In the genomic region with DNA sequence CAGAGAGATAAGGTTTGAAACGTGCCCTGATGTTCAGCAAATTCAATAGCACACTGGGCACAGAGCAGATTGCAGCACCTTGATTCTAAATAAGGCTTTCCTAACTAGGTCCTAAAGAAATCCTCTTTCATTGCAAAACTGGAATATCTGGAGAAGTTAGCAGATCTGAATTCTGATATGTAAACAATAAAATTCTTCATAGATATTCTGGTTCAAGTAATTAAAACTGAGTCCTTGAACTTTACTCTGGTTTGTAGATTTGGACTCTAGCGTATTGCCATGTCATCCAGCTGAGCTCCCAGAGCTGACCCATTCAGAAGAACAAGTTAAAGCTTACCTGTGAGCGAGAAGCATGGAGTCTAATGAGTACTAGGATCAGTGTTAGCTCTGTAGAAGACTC, we compare ENCODE assay signal across 20 mouse cellular contexts.
A peak's percentile ranks its signal among the peaks of the same experiment; 100 is the strongest.
DNase-seq lines count a peak whose midpoint lies in the region; ATAC-seq and TF ChIP-seq lines count a peak whose summit lies in the region.
"Had no signal": no experiment of that assay in that cellular context is flagged by ENCODE, and none has a peak within 500 bp of the region (broad histone marks: within the 10 kb centered on the region; RNA-seq: fewer than 3 reads in every experiment).

No protein-coding gene starts in this region.

- H3K9me3 ChIP-seq in liver, embryonic 16.5 days (replicated peaks; ENCODE audit: control insufficient read depth, low read length), result no peaks in the 10 kb centered on the region
- H3K9me3 ChIP-seq in liver, embryonic 11.5 days (ENCODE audit: control insufficient read depth, low read length), result no peaks in the 10 kb centered on the region
- no peaks in the 10 kb centered on the region for H3K9me3 ChIP-seq in lung, embryonic 15.5 days
- H3K9me3 ChIP-seq in lung, postnatal 0 days (ENCODE audit: low read length), result no peaks in the 10 kb centered on the region
- H3K9me3 ChIP-seq in stomach, postnatal 0 days (ENCODE audit: control insufficient read depth, low read length), result no peaks in the 10 kb centered on the region
- H3K9me3 ChIP-seq: embryonic facial prominence, embryonic 10.5 days; embryonic facial prominence, embryonic 12.5 days; forebrain, embryonic 13.5 days; forebrain, embryonic 15.5 days had no signal

- TF ChIP-seq EP300 in lung, postnatal 0 days (IDR thresholded peaks at IDR 0.05), result no peak
- no peak for TF ChIP-seq EP300 in stomach, postnatal 0 days (optimal IDR thresholded peaks at IDR 0.05)

- no peaks in the 10 kb centered on the region for H3K27me3 ChIP-seq in liver, embryonic 16.5 days (ENCODE audit: control insufficient read depth, insufficient read depth, low read depth, low read length)
- no peaks in the 10 kb centered on the region for H3K27me3 ChIP-seq in liver, embryonic 11.5 days (replicated peaks; ENCODE audit: control insufficient read depth, insufficient read depth, low read length)
- H3K27me3 ChIP-seq in lung, embryonic 15.5 days, result no peaks in the 10 kb centered on the region
- no peaks in the 10 kb centered on the region for H3K27me3 ChIP-seq in lung, postnatal 0 days (replicated peaks; ENCODE audit: insufficient read depth, low read length)
- H3K27me3 ChIP-seq in stomach, postnatal 0 days (ENCODE audit: control insufficient read depth, insufficient read depth, low read length), result no peaks in the 10 kb centered on the region
- H3K27me3 ChIP-seq: embryonic facial prominence, embryonic 12.5 days; forebrain, embryonic 13.5 days; forebrain, embryonic 15.5 days had no signal

- H3K27ac ChIP-seq in liver, embryonic 16.5 days (ENCODE audit: low read length), result peak overlapping the region; percentile 63
- no peak overlapping the region for H3K27ac ChIP-seq in liver, embryonic 11.5 days (ENCODE audit: low read depth, low read length)
- H3K27ac ChIP-seq in lung, embryonic 15.5 days, result peak overlapping the region; percentile 12
- no peak overlapping the region for H3K27ac ChIP-seq in lung, postnatal 0 days (ENCODE audit: low read length)
- peak overlapping the region; percentile 74 for H3K27ac ChIP-seq in stomach, postnatal 0 days (replicated peaks)
- H3K27ac ChIP-seq: embryonic facial prominence, embryonic 10.5 days; embryonic facial prominence, embryonic 12.5 days; forebrain, embryonic 13.5 days; forebrain, embryonic 15.5 days had no signal

- no peaks in the 10 kb centered on the region for H3K4me1 ChIP-seq in liver, embryonic 16.5 days (ENCODE audit: control insufficient read depth, low read depth, low read length)
- H3K4me1 ChIP-seq in liver, embryonic 11.5 days (replicated peaks; ENCODE audit: control insufficient read depth, insufficient read depth, low read length), result no peaks in the 10 kb centered on the region
- peaks cover 10% of the 10 kb centered on the region; the same call in 1 of the 2 replicates for H3K4me1 ChIP-seq in lung, embryonic 15.5 days
- H3K4me1 ChIP-seq in lung, postnatal 0 days (ENCODE audit: insufficient read depth, low read depth, low read length), result no peaks in the 10 kb centered on the region
- no peaks in the 10 kb centered on the region for H3K4me1 ChIP-seq in stomach, postnatal 0 days (replicated peaks; ENCODE audit: control insufficient read depth, insufficient read depth)
- H3K4me1 ChIP-seq: embryonic facial prominence, embryonic 10.5 days; embryonic facial prominence, embryonic 12.5 days; forebrain, embryonic 13.5 days; forebrain, embryonic 15.5 days had no signal

- no peak for TF ChIP-seq CTCF in lung, postnatal 0 days (IDR thresholded peaks at IDR 0.05)
- TF ChIP-seq CTCF in stomach, postnatal 0 days (IDR thresholded peaks at IDR 0.05; ENCODE audit: low read depth), result no peak

- H3K4me2 ChIP-seq in liver, embryonic 16.5 days (ENCODE audit: low read depth, low read length), result no peak overlapping the region
- H3K4me2 ChIP-seq in liver, embryonic 11.5 days, result no peak overlapping the region
- H3K4me2 ChIP-seq in lung, embryonic 15.5 days, result no peak overlapping the region
- H3K4me2 ChIP-seq in lung, postnatal 0 days (replicated peaks; ENCODE audit: low read depth, low read length), result peak overlapping the region; percentile 34; the same call in 1 of the 2 replicates
- H3K4me2 ChIP-seq in stomach, postnatal 0 days (replicated peaks; ENCODE audit: low read depth), result no peak overlapping the region
- H3K4me2 ChIP-seq: embryonic facial prominence, embryonic 12.5 days; forebrain, embryonic 13.5 days; forebrain, embryonic 15.5 days had no signal

- WGBS in liver, embryonic 16.5 days (ENCODE audit: insufficient replicate concordance), result 50% methylated on average over 3 of the region's 3 CpGs
- 69% methylated on average over 3 of the region's 3 CpGs for WGBS in liver, embryonic 11.5 days
- WGBS in lung, embryonic 15.5 days, result 52% methylated on average over 3 of the region's 3 CpGs
- WGBS in lung, postnatal 0 days, result 45% methylated on average over 3 of the region's 3 CpGs
- 48% methylated on average over 3 of the region's 3 CpGs for WGBS in stomach, postnatal 0 days

- H3K36me3 ChIP-seq in liver, embryonic 16.5 days (ENCODE audit: control insufficient read depth, insufficient read depth), result no peaks in the 10 kb centered on the region
- H3K36me3 ChIP-seq in liver, embryonic 11.5 days (ENCODE audit: control insufficient read depth, insufficient read depth, low read length), result no peaks in the 10 kb centered on the region
- H3K36me3 ChIP-seq in lung, embryonic 15.5 days, result no peaks in the 10 kb centered on the region
- no peaks in the 10 kb centered on the region for H3K36me3 ChIP-seq in lung, postnatal 0 days (ENCODE audit: insufficient read depth, low read length)
- H3K36me3 ChIP-seq in stomach, postnatal 0 days (ENCODE audit: control insufficient read depth, insufficient read depth, low read length), result no peaks in the 10 kb centered on the region
- H3K36me3 ChIP-seq: embryonic facial prominence, embryonic 10.5 days; embryonic facial prominence, embryonic 12.5 days; forebrain, embryonic 15.5 days had no signal

- no peak overlapping the region for H3K4me3 ChIP-seq in liver, embryonic 16.5 days (ENCODE audit: low read depth, low read length)
- no peak overlapping the region for H3K4me3 ChIP-seq in liver, embryonic 11.5 days (ENCODE audit: low read depth, low read length)
- no peak overlapping the region for H3K4me3 ChIP-seq in lung, embryonic 15.5 days
- H3K4me3 ChIP-seq in lung, postnatal 0 days (ENCODE audit: low read depth, low read length), result no peak overlapping the region
- H3K4me3 ChIP-seq in stomach, postnatal 0 days (ENCODE audit: low read depth, low read length), result no peak overlapping the region
- H3K4me3 ChIP-seq: embryonic facial prominence, embryonic 10.5 days; embryonic facial prominence, embryonic 12.5 days; forebrain, embryonic 13.5 days; forebrain, embryonic 15.5 days had no signal

- no peak for DNase-seq in liver, embryonic 11.5 days (ENCODE audit: low spot score)
- no peak for DNase-seq in lung, postnatal 36 days
- no peak for DNase-seq in lung, postnatal 0 days (ENCODE audit: low spot score)
- DNase-seq in lung, postnatal 4 days, result no peak
- no peak for DNase-seq in stomach, postnatal 0 days (ENCODE audit: low spot score)
- no peak for DNase-seq in adrenal gland, postnatal 10 days
- DNase-seq: adrenal gland, adult 2 months; adrenal gland, postnatal 14 days; adrenal gland, postnatal 36 days; cerebellum, adult 11-12 months; cerebellum, adult 2 months; cerebellum, adult 9-10 months; cerebellum, postnatal 10 days; cerebellum, postnatal 25 days had no signal

- no peak for ATAC-seq in liver, embryonic 16.5 days (ENCODE audit: low read depth)
- ATAC-seq in liver, embryonic 11.5 days (replicated peaks; ENCODE audit: low FRiP score), result no peak
- no peak for ATAC-seq in lung, embryonic 15.5 days (ENCODE audit: borderline replicate concordance, extremely low read depth, low FRiP score, low TSS enrichment)
- no peak for ATAC-seq in lung, postnatal 0 days
- no peak for ATAC-seq in stomach, postnatal 0 days (ENCODE audit: low FRiP score, low TSS enrichment)
- ATAC-seq: forebrain, embryonic 13.5 days; forebrain, embryonic 15.5 days had no signal

- H3K9ac ChIP-seq in liver, embryonic 16.5 days (ENCODE audit: low read depth, low read length), result no peak overlapping the region
- H3K9ac ChIP-seq in liver, embryonic 11.5 days (ENCODE audit: low read depth, low read length), result no peak overlapping the region
- no peak overlapping the region for H3K9ac ChIP-seq in lung, embryonic 15.5 days
- no peak overlapping the region for H3K9ac ChIP-seq in lung, postnatal 0 days (replicated peaks; ENCODE audit: low read depth)
- no peak overlapping the region for H3K9ac ChIP-seq in stomach, postnatal 0 days (ENCODE audit: low read length)
- H3K9ac ChIP-seq: embryonic facial prominence, embryonic 12.5 days; forebrain, embryonic 13.5 days; forebrain, embryonic 15.5 days had no signal

Comparison
In these comparisons a context has a peak if more than half of its experiments do, and no peak if none do; other contexts are left out.
1. H3K27ac ChIP-seq: peak in liver, embryonic 16.5 days (single experiment), lung, embryonic 15.5 days (single experiment) and stomach, postnatal 0 days (single experiment); none in liver, embryonic 11.5 days (single experiment) and lung, postnatal 0 days (single experiment).